Mouse (Mus musculus): ENCODE results near the gene Gabrg2.

Gabrg2 gene

DNA sequence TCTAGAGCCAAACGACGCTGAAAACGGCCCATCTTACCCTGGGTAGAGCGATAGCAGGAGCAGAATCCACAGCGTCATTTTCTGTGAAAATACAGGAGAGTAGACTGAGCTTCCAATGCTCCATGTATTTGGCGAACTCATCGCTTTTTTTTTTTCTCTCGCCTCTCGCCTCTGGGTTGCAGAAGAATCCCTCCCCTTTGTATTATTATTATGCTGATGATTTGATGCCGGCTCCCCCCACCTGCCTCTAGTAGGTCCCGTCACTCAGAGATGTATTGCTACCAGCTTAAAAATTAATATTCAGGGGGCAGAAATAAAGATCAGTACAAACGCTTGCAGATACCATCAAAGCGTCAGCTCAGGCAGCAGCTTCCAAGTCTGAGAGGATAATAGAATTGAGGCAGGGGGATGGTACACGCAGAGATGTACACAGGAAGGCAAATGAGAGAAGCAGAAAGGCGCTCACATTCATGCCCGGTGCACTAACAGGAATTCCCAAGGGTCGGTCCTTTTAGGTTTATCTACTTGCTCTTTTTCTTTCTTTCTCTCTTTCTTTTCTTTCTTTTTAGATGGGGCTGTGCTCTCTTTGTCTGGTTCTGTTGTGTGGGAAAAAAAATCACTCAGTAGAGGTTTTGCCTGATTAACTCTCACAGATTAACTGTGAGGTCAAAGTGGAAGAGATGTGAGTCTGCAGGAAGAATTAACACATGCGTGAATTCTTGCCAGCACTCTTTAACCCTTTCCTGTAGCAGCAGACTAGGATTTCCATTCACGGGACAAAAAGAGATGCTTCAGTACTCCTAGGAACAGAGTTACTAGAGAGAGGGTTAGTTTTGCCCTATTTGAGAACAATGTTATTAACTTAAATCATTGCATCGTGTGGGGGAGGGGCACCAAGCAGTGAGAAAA, at the start of gene Gabrg2:
Gabrg2 (minus strand) TSS at position 668 of the 909 bp plus-strand sequence.
- DNase-seq, result no peak

DNA sequence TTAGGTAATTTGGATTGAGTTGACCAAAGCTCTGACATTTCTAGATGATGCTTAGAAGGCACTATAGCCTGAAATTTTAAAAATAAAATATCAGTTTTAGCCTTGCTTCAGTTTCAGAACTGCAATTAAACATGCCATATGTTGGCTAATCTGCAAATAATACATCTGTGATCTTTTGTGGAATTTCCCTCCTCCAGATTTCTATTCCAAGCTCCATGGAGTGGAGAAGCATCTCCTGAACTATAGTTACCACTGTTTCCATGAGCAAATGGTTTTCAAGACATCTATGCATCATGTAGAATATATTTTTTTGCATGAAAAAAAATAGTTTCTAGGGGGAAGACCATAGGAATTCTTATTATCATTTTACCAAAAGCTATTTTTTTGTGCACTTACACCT, 47.5 kb upstream of the Gabrg2 start:
- no peak for DNase-seq

DNA sequence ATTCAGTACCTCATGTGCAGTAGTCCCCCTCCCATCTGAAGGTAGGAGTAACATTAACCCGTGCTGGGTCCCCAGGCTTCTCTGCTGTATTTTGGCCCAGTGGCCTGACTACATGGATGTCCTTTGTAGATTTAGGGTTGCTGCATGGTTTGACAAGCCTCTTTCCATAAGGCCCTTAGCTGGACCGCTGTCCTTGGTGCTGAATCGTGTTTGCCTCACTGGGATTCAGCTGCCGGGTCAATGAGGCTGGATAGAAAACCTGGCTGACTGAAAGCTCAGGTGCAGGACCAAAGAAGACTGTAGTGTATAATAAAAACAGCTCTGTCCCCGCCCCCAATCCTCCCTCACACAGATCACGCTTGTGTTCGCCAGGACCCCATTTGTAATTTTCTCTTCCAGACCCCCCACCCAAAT, 1.2 kb downstream of the Gabrg2 start:
- DNase-seq, result peak; percentile 46

DNA sequence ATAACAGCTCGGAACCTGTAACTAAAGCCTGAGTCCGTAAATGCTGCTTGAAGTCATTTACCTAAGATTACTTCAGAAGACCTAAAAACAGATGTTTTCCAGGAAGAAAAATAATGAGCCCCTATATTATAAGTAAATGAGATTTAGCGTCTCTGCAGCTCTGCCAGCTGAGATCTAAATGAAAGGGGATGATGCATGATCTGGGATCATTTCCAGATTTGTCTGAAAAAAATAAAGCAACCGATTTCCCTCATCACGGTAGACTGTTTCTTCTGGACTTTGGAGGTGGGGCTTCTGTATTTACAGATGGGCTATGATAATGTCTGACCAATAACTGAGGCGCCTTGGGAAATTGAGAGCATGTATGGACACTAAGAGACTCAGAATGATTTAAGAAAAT, 20.5 kb downstream of the Gabrg2 start:
- no peak for DNase-seq

DNA sequence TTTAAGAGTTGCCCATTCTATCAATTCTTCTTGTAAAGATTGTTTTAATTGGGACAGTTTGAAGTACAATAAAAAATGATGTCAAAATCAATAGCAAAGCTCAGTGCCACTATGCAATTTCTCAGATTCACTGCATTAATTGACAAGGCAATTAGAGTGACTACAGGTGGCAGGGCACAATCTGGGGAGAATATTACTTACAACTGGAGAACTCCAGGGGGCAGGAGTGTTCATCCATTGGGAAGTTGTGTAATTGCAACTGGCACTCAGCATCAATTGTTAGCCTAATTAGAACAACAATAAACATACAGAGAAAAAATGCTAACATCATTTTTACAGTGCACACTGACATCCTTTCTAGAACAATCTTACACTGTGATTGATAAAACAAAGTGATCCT, 32.1 kb downstream of the Gabrg2 start:
- DNase-seq, result no peak

DNA sequence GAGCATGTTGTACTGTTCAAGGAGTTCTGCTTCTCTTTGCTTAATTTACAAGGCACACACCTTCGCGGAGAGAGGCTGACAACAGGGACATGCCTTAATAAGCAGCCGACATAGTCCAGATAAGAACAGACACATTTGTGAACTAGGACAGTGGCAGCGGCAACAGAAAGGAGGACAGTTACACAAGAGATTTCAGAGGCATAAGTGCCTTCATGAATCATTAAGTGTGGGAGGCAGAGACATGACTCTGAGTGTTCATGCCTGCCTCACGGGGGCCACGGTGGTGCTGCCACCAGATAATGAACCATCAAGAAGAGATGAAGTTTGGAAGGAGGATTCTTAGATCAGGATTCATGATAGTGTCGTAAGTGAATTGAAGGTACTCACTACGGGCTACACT, 38.0 kb downstream of the Gabrg2 start:
- no peak for DNase-seq

DNA sequence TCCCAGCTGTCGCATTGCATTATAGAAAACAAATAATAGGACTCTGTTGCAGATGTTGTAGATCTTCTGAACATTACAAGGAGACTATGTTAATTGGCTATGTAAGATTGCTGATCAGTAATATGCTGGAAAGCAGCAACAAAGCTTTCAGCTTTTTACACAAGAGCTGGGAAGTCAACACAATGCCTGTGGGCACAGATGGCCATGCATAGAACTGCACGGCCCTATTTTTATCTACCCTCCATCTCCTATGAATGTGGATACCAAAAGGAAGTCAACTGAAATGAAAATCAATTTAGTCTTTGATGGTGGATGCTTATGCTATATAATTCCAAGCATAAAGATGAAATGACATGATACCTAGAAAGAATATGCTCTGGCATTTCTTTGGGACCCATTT, 47.1 kb downstream of the Gabrg2 start:
- no peak for DNase-seq

DNA sequence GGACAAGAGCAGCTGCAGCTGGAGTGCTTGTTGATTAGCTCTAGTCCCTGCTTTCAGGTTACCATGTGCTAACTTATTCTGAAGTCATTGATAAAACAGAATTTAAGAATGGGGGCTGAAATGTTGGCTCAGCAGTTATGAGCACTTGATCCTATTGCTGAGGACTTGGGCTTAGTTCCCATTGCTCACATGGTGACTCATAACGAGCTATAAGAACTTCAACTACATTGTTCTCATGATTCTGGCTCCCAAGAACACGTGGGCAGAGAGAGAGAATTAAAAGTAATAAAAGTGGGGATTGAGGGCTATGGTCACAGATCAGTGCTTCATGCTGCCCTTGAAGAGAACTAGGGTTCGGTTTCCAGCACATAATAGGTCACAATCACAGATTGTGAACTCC, 48.8 kb downstream of the Gabrg2 start:
- DNase-seq, result no peak

DNA sequence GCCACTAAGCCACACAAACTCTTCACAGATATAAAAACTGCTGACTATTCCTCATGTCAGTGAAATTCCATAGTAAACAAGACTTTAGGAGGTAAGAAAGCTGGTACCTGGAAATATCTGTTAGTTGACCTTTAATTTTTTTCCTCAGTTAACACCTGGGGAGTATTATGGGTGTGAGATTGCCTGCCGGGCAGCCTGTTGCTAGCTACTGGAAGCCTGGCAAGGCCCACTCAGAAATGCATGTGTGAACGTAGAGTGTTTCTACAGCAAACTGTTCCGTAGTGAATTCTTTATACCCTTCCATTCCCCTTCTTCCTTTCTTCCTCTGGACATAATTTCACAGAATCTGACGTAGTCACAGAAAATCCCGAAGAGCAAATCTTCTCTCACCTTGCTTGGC, 55.2 kb downstream of the Gabrg2 start:
- DNase-seq, result no peak

DNA sequence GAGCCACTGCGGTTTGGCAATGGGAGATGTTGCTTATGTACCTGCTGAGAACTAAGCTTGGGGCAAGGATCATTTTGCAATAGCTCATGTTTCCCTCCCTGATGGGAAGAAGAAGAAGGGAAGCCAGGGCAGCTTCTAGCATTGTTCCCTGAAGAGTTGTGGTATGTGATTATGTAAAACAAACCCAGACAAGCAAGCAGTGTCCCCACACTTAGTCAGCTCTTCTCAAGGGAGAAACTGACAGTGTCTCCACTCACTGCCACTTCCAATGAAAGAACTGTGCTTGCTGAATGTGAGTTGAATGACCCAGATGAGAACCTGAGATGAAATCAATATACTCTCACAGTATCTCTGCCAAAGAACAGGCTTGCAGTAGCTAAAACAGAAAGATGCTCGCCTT, 62.7 kb downstream of the Gabrg2 start:
- DNase-seq, result no peak

DNA sequence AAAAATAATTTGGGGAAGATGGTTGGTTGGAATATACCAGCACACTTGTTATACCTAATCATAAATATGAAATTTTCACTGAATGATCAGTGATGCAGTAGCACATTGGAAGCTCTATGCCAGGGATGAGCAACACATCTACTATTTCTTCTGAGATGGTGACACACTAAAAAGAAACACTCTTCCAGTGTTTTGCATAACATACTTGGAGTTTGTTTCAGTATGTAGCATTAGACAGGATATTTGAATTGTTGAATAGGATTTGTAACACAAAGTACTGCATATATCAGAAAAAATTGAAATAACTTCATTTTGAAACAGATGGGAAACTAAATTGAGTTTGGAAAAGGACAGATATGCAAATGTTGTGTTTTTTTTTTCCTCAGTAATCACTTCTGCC, 81.8 kb downstream of the Gabrg2 start:
- no peak for DNase-seq

DNA sequence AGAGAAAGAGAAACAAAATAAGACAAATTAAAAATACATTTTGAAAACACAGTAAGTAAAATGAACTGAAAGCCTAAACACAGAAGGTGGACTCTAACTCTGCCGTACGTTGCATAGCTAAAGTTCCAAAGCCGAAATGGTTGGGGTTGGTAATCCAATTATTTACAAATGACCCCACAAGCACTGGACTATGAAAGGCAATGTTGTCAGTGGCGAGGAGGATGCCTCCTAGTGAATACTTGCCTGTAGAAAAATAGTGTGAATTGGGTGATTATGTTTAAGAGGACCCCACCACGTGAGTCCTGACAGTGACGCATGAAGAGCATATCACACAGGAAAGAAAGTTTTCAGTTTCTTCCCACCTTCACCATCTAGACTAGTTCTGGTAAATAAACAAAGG, 86.6 kb downstream of the Gabrg2 start:
- DNase-seq, result no peak

DNA sequence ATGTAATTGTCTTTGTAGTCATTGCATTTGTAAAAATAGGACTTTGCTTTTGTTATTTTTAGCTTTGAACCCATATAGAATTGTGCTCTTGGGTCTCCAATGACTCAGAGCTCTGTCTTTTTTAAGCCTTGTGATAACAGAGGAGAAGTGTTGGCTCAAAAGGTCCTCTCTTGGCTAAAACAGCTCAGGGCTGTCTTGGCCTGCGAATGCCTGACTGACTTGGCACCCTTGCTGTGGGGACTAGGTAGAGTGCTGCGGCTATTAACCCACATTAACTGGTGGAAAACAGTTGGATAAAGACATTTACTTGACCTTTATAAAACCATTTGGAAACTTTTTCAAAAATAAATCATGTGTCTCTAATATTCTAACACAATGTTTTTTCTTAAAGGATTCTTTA, 97.0 kb downstream of the Gabrg2 start:
- DNase-seq, result no peak
